Mouse (Mus musculus): ENCODE results near the gene Ttc24. TPM values are rescaled to one million over a fixed set of nuclear protein-coding genes. Genes with fewer than 3 reads are reported as not detected.

The Ttc24 gene
- total RNA-seq, 2 experiments from 2014 or later, result not detected

- no peak for DNase-seq (ENCODE audit: extremely low spot score in 1 of 2, low spot score in 2 of 2)
- TF ChIP-seq CTCF (IDR thresholded peaks at IDR 0.05), result no peak
- intact Hi-C loops (cut with DNase I), result no loop called here
- Histone ChIP-seq H3K4me3 (no peak overlapping the region), H3K27ac (no peak overlapping the region)
These were observed 22.1 kb upstream of the Ttc24 start for GRCm38 (mm10) chr3:88100251-88100650.

- intact Hi-C loops (cut with DNase I), result no loop called here
- Histone ChIP-seq H3K27ac (no peak overlapping the region), H3K4me3 (no peak overlapping the region)
- no peak for DNase-seq (ENCODE audit: extremely low spot score in 1 of 2, low spot score in 2 of 2)
- no peak for TF ChIP-seq CTCF (IDR thresholded peaks at IDR 0.05)
These were observed 19.6 kb upstream of the Ttc24 start for GRCm38 (mm10) chr3:88097666-88098065.

GRCm38 (mm10) chr3:88094126-88094525 lies 16.0 kb upstream of the Ttc24 start:
- Histone ChIP-seq H3K4me3 (no peak overlapping the region), H3K27ac (no peak overlapping the region)
- DNase-seq (ENCODE audit: extremely low spot score in 1 of 2, low spot score in 2 of 2), result no peak
- intact Hi-C loops (cut with DNase I), result no loop called here
- TF ChIP-seq CTCF (IDR thresholded peaks at IDR 0.05), result no peak

DNA sequence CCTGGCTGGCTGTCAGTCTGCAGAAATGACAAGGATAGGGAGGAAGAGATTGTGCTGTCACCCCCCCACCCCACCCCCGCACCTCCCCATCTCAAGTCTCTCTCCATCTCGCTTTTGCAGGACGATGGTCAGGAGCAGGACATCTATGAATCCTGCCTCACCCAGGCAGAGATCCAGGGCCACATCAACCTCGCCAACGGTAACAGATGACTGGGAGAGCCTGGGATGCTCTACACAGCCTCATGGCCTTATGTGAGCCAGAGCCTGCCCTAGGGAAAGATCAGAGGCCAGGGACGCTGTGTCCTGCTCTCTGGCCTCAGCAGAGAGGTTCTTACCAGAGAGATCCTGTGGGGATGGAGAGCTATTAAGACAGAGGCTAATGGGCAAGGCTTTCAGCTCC lies 12.5 kb upstream of the Ttc24 start:
- TF ChIP-seq CTCF (IDR thresholded peaks at IDR 0.05), result no peak
- no peak overlapping the region for H3K27ac ChIP-seq
- H3K4me3 ChIP-seq, result no peak overlapping the region
- intact Hi-C loops (cut with DNase I), result no loop called here
- DNase-seq (ENCODE audit: extremely low spot score in 1 of 2, low spot score in 2 of 2), result no peak

- no peak for DNase-seq (ENCODE audit: extremely low spot score in 1 of 2, low spot score in 2 of 2)
- Histone ChIP-seq H3K4me3 (no peak overlapping the region), H3K27ac (no peak overlapping the region)
- intact Hi-C loops (cut with DNase I), result no loop called here
- TF ChIP-seq CTCF (IDR thresholded peaks at IDR 0.05), result no peak
These were observed 12.0 kb upstream of the Ttc24 start for GRCm38 (mm10) chr3:88090106-88090505.

DNA sequence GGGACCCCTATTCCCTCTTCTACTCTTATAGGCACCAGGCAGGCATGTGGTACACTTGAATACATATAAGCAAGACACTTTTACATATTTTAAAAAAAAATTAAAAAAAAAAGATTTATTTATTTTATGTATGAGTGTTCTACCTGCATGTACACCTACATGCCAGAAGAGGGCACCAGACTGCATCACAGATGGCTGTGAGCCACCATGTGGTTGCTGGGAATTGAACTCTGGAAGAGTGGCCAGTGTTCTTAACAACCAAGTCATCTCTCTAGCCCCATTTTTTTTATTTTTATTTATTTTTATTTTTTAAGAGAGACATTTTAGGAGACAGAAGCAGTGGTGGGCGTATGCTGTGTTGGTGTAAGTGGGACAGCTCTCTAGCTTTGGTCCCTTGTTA lies 9.6 kb upstream of the Ttc24 start:
- no peak for DNase-seq (ENCODE audit: extremely low spot score in 1 of 2, low spot score in 2 of 2)
- intact Hi-C loops (cut with DNase I), result loop anchor here (1.0 to 5.0 kb wide), 4 partner anchors 50 to 155 kb away; no protein-coding TSS in a partner anchor
- H3K4me3 ChIP-seq, result no peak overlapping the region
- no peak overlapping the region for H3K27ac ChIP-seq
- peak; percentile 91 for TF ChIP-seq CTCF (IDR thresholded peaks at IDR 0.05)

GRCm38 (mm10) chr3:88085459-88085858 lies 7.4 kb upstream of the Ttc24 start:
- no peak for TF ChIP-seq CTCF (IDR thresholded peaks at IDR 0.05)
- intact Hi-C loops (cut with DNase I), result loop anchor here (5.0 kb wide), 2 partner anchors 52 to 72 kb away; no protein-coding TSS in a partner anchor
- no peak overlapping the region for H3K4me3 ChIP-seq
- no peak for DNase-seq (ENCODE audit: extremely low spot score in 1 of 2, low spot score in 2 of 2)
- no peak overlapping the region for H3K27ac ChIP-seq

- DNase-seq (ENCODE audit: extremely low spot score in 1 of 2, low spot score in 2 of 2), result no peak
- no peak overlapping the region for H3K27ac ChIP-seq
- no peak overlapping the region for H3K4me3 ChIP-seq
- no peak for TF ChIP-seq CTCF (IDR thresholded peaks at IDR 0.05)
- intact Hi-C loops (cut with DNase I), result no loop called here
These were observed 5.9 kb upstream of the Ttc24 start for GRCm38 (mm10) chr3:88084001-88084400.

DNA sequence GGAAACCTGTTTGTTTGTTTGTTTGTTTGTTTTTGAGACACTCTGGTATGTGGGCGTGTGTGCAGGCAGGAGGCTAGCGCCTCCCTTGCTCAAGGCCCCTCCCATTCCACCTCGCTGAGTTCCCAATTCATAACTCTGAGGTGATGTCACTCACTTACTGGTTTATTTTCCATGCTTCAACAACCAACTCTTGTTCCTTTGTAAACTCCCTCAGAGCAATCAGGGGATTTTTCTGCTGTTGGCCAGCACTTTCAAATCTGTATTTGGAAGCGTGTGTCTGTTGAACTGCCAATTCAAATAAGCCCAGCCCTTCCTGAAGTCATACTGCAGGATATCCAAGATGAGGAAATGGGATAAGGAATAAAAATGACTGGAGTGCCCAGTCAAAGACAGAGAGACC lies 4.6 kb upstream of the Ttc24 start:
- intact Hi-C loops (cut with DNase I), result no loop called here
- Histone ChIP-seq H3K27ac (no peak overlapping the region), H3K4me3 (no peak overlapping the region)
- no peak for TF ChIP-seq CTCF (IDR thresholded peaks at IDR 0.05)
- no peak for DNase-seq (ENCODE audit: extremely low spot score in 1 of 2, low spot score in 2 of 2)

- intact Hi-C loops (cut with DNase I), result no loop called here
- DNase-seq (ENCODE audit: extremely low spot score in 1 of 2, low spot score in 2 of 2), result no peak
- Histone ChIP-seq H3K27ac (no peak overlapping the region), H3K4me3 (peak overlapping the region; percentile 35)
- no peak for TF ChIP-seq CTCF (IDR thresholded peaks at IDR 0.05)
These were observed 4.1 kb upstream of the Ttc24 start for GRCm38 (mm10) chr3:88082224-88082618.

GRCm38 (mm10) chr3:88081345-88082223 lies 3.5 kb upstream of the Ttc24 start, which contains the start of gene Iqgap3:
Gene Iqgap3 (plus strand): TSS chr3:88081971.
- peak; percentile 85 for DNase-seq (ENCODE audit: extremely low spot score in 1 of 2, low spot score in 2 of 2)
- intact Hi-C loops (cut with DNase I), result no loop called here
- Histone ChIP-seq H3K27ac (peak within 1 kb of the TSS; percentile 52), H3K4me3 (peak within 1 kb of the TSS; percentile 35)
- peak; percentile 19; the same call in 1 of the 2 replicates for TF ChIP-seq CTCF (IDR thresholded peaks at IDR 0.05)

GRCm38 (mm10) chr3:88077441-88077840 lies 663 bp downstream of the Ttc24 start:
- intact Hi-C loops (cut with DNase I), result no loop called here
- no peak for DNase-seq (ENCODE audit: extremely low spot score in 1 of 2, low spot score in 2 of 2)
- no peak overlapping the region for H3K4me3 ChIP-seq
- TF ChIP-seq CTCF (IDR thresholded peaks at IDR 0.05), result no peak
- H3K27ac ChIP-seq, result no peak overlapping the region

- Histone ChIP-seq H3K27ac (no peak overlapping the region), H3K4me3 (no peak overlapping the region)
- intact Hi-C loops (cut with DNase I), result no loop called here
- DNase-seq (ENCODE audit: extremely low spot score in 1 of 2, low spot score in 2 of 2), result no peak
- TF ChIP-seq CTCF (IDR thresholded peaks at IDR 0.05), result no peak
These were observed 3.3 kb downstream of the Ttc24 start for GRCm38 (mm10) chr3:88074766-88075165.

Measured in left cerebral cortex, adult 2 months (tissue).